Mouse (Mus musculus): ENCODE measurements at regions not wholly inside any gene's neighbourhood (a gene's known extent, or its start where the extent isn't known, plus 50 kb on each side); places are given as distances from the start of the nearest gene placed in this dataset.

GRCm38 (mm10) chr3:21806494-21807157 is 269.8 kb upstream of the Tbl1xr1 start:
- DNase-seq (ENCODE audit: extremely low spot score in 1 of 2, low spot score in 1 of 2), result no peak

- DNase-seq (ENCODE audit: extremely low spot score in 1 of 2, low spot score in 1 of 2), result no peak
Observed at GRCm38 (mm10) chr3:21808539-21808938, 267.9 kb upstream of the Tbl1xr1 start.

- no peak for DNase-seq (ENCODE audit: extremely low spot score in 1 of 2, low spot score in 1 of 2)
Observed at GRCm38 (mm10) chr3:21809769-21810470, 266.5 kb upstream of the Tbl1xr1 start.

- DNase-seq (ENCODE audit: extremely low spot score in 1 of 2, low spot score in 1 of 2), result no peak
Observed at GRCm38 (mm10) chr3:21813401-21813800, 263.1 kb upstream of the Tbl1xr1 start.

GRCm38 (mm10) chr3:21816968-21817858 is 259.2 kb upstream of the Tbl1xr1 start:
- no peak for DNase-seq (ENCODE audit: extremely low spot score in 1 of 2, low spot score in 1 of 2)

- no peak for DNase-seq (ENCODE audit: extremely low spot score in 1 of 2, low spot score in 1 of 2)
Observed at GRCm38 (mm10) chr3:21819030-21819429, 257.4 kb upstream of the Tbl1xr1 start.

- DNase-seq (ENCODE audit: extremely low spot score in 1 of 2, low spot score in 1 of 2), result no peak
Observed at GRCm38 (mm10) chr3:21820051-21820598, 256.3 kb upstream of the Tbl1xr1 start.

- no peak for DNase-seq (ENCODE audit: extremely low spot score in 1 of 2, low spot score in 1 of 2)
Observed at GRCm38 (mm10) chr3:21822675-21823074, 253.8 kb upstream of the Tbl1xr1 start.

GRCm38 (mm10) chr3:21823331-21823730 is 253.1 kb upstream of the Tbl1xr1 start:
- no peak for DNase-seq (ENCODE audit: extremely low spot score in 1 of 2, low spot score in 1 of 2)

GRCm38 (mm10) chr3:21824101-21824880 is 252.2 kb upstream of the Tbl1xr1 start:
- no peak for DNase-seq (ENCODE audit: extremely low spot score in 1 of 2, low spot score in 1 of 2)

GRCm38 (mm10) chr3:21824913-21825610 is 251.4 kb upstream of the Tbl1xr1 start:
- DNase-seq (ENCODE audit: extremely low spot score in 1 of 2, low spot score in 1 of 2), result no peak

GRCm38 (mm10) chr3:21827656-21828055 is 248.8 kb upstream of the Tbl1xr1 start:
- DNase-seq (ENCODE audit: extremely low spot score in 1 of 2, low spot score in 1 of 2), result no peak

- DNase-seq (ENCODE audit: extremely low spot score in 1 of 2, low spot score in 1 of 2), result no peak
Observed at GRCm38 (mm10) chr3:21833111-21833510, 243.3 kb upstream of the Tbl1xr1 start.

GRCm38 (mm10) chr3:21835526-21835925 is 240.9 kb upstream of the Tbl1xr1 start:
- no peak for DNase-seq (ENCODE audit: extremely low spot score in 1 of 2, low spot score in 1 of 2)

GRCm38 (mm10) chr3:21837297-21837946 is 239.0 kb upstream of the Tbl1xr1 start:
- no peak for DNase-seq (ENCODE audit: extremely low spot score in 1 of 2, low spot score in 1 of 2)

- no peak for DNase-seq (ENCODE audit: extremely low spot score in 1 of 2, low spot score in 1 of 2)
Observed at GRCm38 (mm10) chr3:21840751-21841488, 235.5 kb upstream of the Tbl1xr1 start.

GRCm38 (mm10) chr3:21841506-21841905 is 234.9 kb upstream of the Tbl1xr1 start:
- no peak for DNase-seq (ENCODE audit: extremely low spot score in 1 of 2, low spot score in 1 of 2)

- no peak for DNase-seq (ENCODE audit: extremely low spot score in 1 of 2, low spot score in 1 of 2)
Observed at GRCm38 (mm10) chr3:21842545-21843291, 233.7 kb upstream of the Tbl1xr1 start.
